Mouse (Mus musculus) ES-E14 (cell line): ENCODE measurements around the gene Grb10. TPM values are rescaled to one million over a fixed set of nuclear protein-coding genes. Genes with fewer than 3 reads are reported as not detected.

Experiments
- DNase-seq: peaks from one replicate; pipeline ENCODE4 v3.0.0-alpha.2; 2013; ENCODE audit warnings: low read depth, low spot score
- H3K27ac ChIP-seq: 2 replicates; pipeline ENCODE4 v1.5.1; 2012; ENCODE audit warnings: low read depth, mild to moderate bottlenecking, low read length, moderate library complexity, mixed read lengths; ENCODE audit not compliant: poor library complexity, insufficient read depth, severe bottlenecking
- H3K36me3 ChIP-seq: 2 replicates; pipeline ENCODE4 v1.6.1; 2012; ENCODE audit warnings: mild to moderate bottlenecking, low read length, moderate library complexity, mixed read lengths; ENCODE audit not compliant: control insufficient read depth, poor library complexity, insufficient read depth, severe bottlenecking
- H3K4me1 ChIP-seq, 2 experiments: fragments of 150-350 bp in 1 of 2; sonication (generic) in 1 of 2; 2 replicates each; pipeline ENCODE4 v1.6.1; 2012; ENCODE audit warnings: low read length in 2 of 2, mild to moderate bottlenecking in 1 of 2, mixed read lengths in 1 of 2; ENCODE audit not compliant: control insufficient read depth in 2 of 2, insufficient read depth in 2 of 2, poor library complexity in 1 of 2
- H3K4me3 ChIP-seq, 2 experiments: fragments of 150-350 bp in 1 of 2; sonication (generic) in 1 of 2; 2 replicates each; pipeline ENCODE4 v1.5.1; 2012; ENCODE audit warnings: low read length in 2 of 2, low read depth in 1 of 2, mild to moderate bottlenecking in 1 of 2, mixed read lengths in 1 of 2; ENCODE audit not compliant: insufficient read depth in 1 of 2, poor library complexity in 1 of 2, severe bottlenecking in 1 of 2
- H3K9ac ChIP-seq: 2 replicates; pipeline ENCODE4 v1.6.1; 2012; ENCODE audit warnings: low read depth, mild to moderate bottlenecking, low read length, mixed read lengths; ENCODE audit not compliant: poor library complexity, insufficient read depth, severe bottlenecking
- H3K9me3 ChIP-seq: fragments of 150-350 bp; sonication (generic); 2 replicates; pipeline ENCODE4 v1.6.1; 2012; ENCODE audit warnings: low read depth, mild to moderate bottlenecking, low read length; ENCODE audit not compliant: control insufficient read depth, insufficient read depth
- CHD2 ChIP-seq: IDR thresholded peaks from 2 replicates; pipeline ENCODE4 v1.6.1; 2014; ENCODE audit warnings: mild to moderate bottlenecking, low read depth, low read length, inconsistent platforms
- HCFC1 ChIP-seq: IDR thresholded peaks from 2 replicates; pipeline ENCODE4 v1.6.1; 2012; ENCODE audit warnings: low read length, inconsistent platforms, borderline replicate concordance; ENCODE audit not compliant: insufficient read depth
- MAFK ChIP-seq: IDR thresholded peaks from 2 replicates; pipeline ENCODE4 v1.6.1; 2014; ENCODE audit warnings: mild to moderate bottlenecking, low read depth, low read length, inconsistent platforms; ENCODE audit not compliant: insufficient read depth
- ZC3H11A ChIP-seq: IDR thresholded peaks from 2 replicates; pipeline ENCODE4 v1.6.1; 2012; ENCODE audit warnings: low read depth, mild to moderate bottlenecking, inconsistent platforms, low read length, borderline replicate concordance
- ZNF384 ChIP-seq: IDR thresholded peaks from 2 replicates; pipeline ENCODE4 v1.6.1; 2012; ENCODE audit warnings: low read depth, low read length, inconsistent platforms
- in situ Hi-C, 2 experiments: fragments of 600-800 bp; cut with MboI; formaldehyde crosslinking; loops; one replicate each; pipeline ENCODE4 v1.15.1; 2025; ENCODE audit warnings: low sequenced_read_pairs in 2 of 2, inconsistent platforms in 1 of 2; ENCODE audit not compliant: unreplicated experiment in 2 of 2
- total RNA-seq: library from RNA; depleted of rRNA; stranded (reverse); fragments of 300-350 nt; gene quantifications from 2 replicates; pipeline ENCODE4 v1.2.3, GENCODE M21; 2012

Gene Grb10
- total RNA-seq, 1 experiment = 33.4 TPM

- no peaks in the 10 kb centered on the region for H3K4me1 ChIP-seq
- TF ChIP-seq HCFC1 = no peak
- TF ChIP-seq ZNF384 = no peak
- no peak for TF ChIP-seq ZC3H11A
- TF ChIP-seq MAFK = no peak
- TF ChIP-seq CHD2 = no peak
- DNase-seq = no peak
- in situ Hi-C loops = loop anchor here in 1 of 2 experiments (25.0 kb wide), 1 partner anchor 489 kb away; no protein-coding TSS in a partner anchor
- H3K9me3 ChIP-seq = no peaks in the 10 kb centered on the region
- no peak overlapping the region for H3K9ac ChIP-seq
- H3K27ac ChIP-seq = no peak overlapping the region
- no peak overlapping the region for H3K4me3 ChIP-seq
- no peaks in the 10 kb centered on the region for H3K36me3 ChIP-seq
These were observed 9.7 kb upstream of the Grb10 start for GRCm38 (mm10) chr11:12048135-12048534.

- no peak overlapping the region for H3K27ac ChIP-seq
- H3K4me1 ChIP-seq = no peaks in the 10 kb centered on the region
- no peaks in the 10 kb centered on the region for H3K9me3 ChIP-seq
- no peak overlapping the region for H3K4me3 ChIP-seq
- H3K36me3 ChIP-seq = no peaks in the 10 kb centered on the region
- no peak for TF ChIP-seq MAFK
- TF ChIP-seq ZC3H11A = no peak
- TF ChIP-seq HCFC1 = no peak
- TF ChIP-seq CHD2 = no peak
- TF ChIP-seq ZNF384 = no peak
- in situ Hi-C loops = loop anchor here in 1 of 2 experiments (25.0 kb wide), 1 partner anchor 493 kb away; no protein-coding TSS in a partner anchor
- no peak overlapping the region for H3K9ac ChIP-seq
- no peak for DNase-seq
These were observed 5.8 kb upstream of the Grb10 start for GRCm38 (mm10) chr11:12044245-12044644.

- no peak overlapping the region for H3K4me3 ChIP-seq
- TF ChIP-seq MAFK (no peak), ZNF384 (no peak), HCFC1 (no peak), CHD2 (no peak), ZC3H11A (no peak)
- H3K9me3 ChIP-seq = no peaks in the 10 kb centered on the region
- no peaks in the 10 kb centered on the region for H3K36me3 ChIP-seq
- H3K9ac ChIP-seq = no peak overlapping the region
- no peak overlapping the region for H3K27ac ChIP-seq
- in situ Hi-C loops = loop anchor here in 1 of 2 experiments (25.0 kb wide), 1 partner anchor 496 kb away; no protein-coding TSS in a partner anchor
- no peaks in the 10 kb centered on the region for H3K4me1 ChIP-seq
- DNase-seq = no peak
These were observed 3.3 kb upstream of the Grb10 start for GRCm38 (mm10) chr11:12041787-12042186.

- DNase-seq = no peak
- in situ Hi-C loops = loop anchor here in 1 of 2 experiments (25.0 kb wide), 1 partner anchor 496 kb away; no protein-coding TSS in a partner anchor
- TF ChIP-seq HCFC1 = no peak
- TF ChIP-seq CHD2 = no peak
- no peak for TF ChIP-seq ZNF384
- TF ChIP-seq ZC3H11A = no peak
- TF ChIP-seq MAFK = no peak
- H3K36me3 ChIP-seq = no peaks in the 10 kb centered on the region
- H3K27ac ChIP-seq = no peak overlapping the region
- H3K4me3 ChIP-seq = no peak overlapping the region
- no peaks in the 10 kb centered on the region for H3K9me3 ChIP-seq
- no peak overlapping the region for H3K9ac ChIP-seq
- no peaks in the 10 kb centered on the region for H3K4me1 ChIP-seq
These were observed 2.9 kb upstream of the Grb10 start for GRCm38 (mm10) chr11:12041379-12041778.

- no peaks in the 10 kb centered on the region for H3K9me3 ChIP-seq
- H3K27ac ChIP-seq = no peak overlapping the region
- no peaks in the 10 kb centered on the region for H3K4me1 ChIP-seq
- TF ChIP-seq ZC3H11A (no peak), CHD2 (no peak), ZNF384 (no peak), HCFC1 (no peak), MAFK (no peak)
- H3K9ac ChIP-seq = no peak overlapping the region
- no peak overlapping the region for H3K4me3 ChIP-seq
- no peaks in the 10 kb centered on the region for H3K36me3 ChIP-seq
- in situ Hi-C loops = loop anchor here in 1 of 2 experiments (25.0 kb wide), 1 partner anchor 497 kb away; no protein-coding TSS in a partner anchor
- no peak for DNase-seq
These were observed 1.9 kb upstream of the Grb10 start for GRCm38 (mm10) chr11:12040391-12040790.
